Mouse (Mus musculus) forebrain, postnatal 0 days (tissue): ENCODE measurements around the gene Chkb. TPM values are rescaled to one million over a fixed set of nuclear protein-coding genes. Genes with fewer than 3 reads are reported as not detected.
A peak's percentile ranks its signal among the peaks of the same experiment; 100 is the strongest.
"Not testable (repeated sequence)": the region's sequence is repeated elsewhere in the genome, so short reads cannot be mapped to it uniquely, and the experiment has no call there.

Source experiments
- ATAC-seq: fragments of 200-750 bp; cut with Nextera tagmentation; 2 replicates; pipeline ENCODE4 v1.8.0; 2017; ENCODE audit warnings: mild to moderate bottlenecking, moderate library complexity
- DNase-seq: peaks from one replicate; pipeline ENCODE4 v3.0.0-alpha.2; 2015
- H3K27ac ChIP-seq: fragments of 300-500 bp; sonication (generic); 2 replicates; pipeline ENCODE4 v1.5.1; 2014; ENCODE audit warnings: low read depth, mild to moderate bottlenecking, antibody characterized with exemption, low read length, moderate library complexity, mixed read lengths
- H3K27me3 ChIP-seq: fragments of 300-500 bp; sonication (generic); 2 replicates; pipeline ENCODE4 v1.6.1; 2014; ENCODE audit warnings: mild to moderate bottlenecking, low read length, mixed read lengths; ENCODE audit not compliant: insufficient read depth
- H3K36me3 ChIP-seq: fragments of 300-500 bp; sonication (generic); 2 replicates; pipeline ENCODE4 v1.6.1; 2014; ENCODE audit warnings: mild to moderate bottlenecking, moderate library complexity; ENCODE audit not compliant: insufficient read depth
- H3K4me1 ChIP-seq: fragments of 300-500 bp; sonication (generic); 2 replicates; pipeline ENCODE4 v1.6.1; 2014; ENCODE audit warnings: antibody characterized with exemption; ENCODE audit not compliant: insufficient read depth
- H3K4me2 ChIP-seq: fragments of 300-500 bp; sonication (generic); 2 replicates; pipeline ENCODE4 v1.6.1; 2014; ENCODE audit warnings: low read depth, mild to moderate bottlenecking, moderate library complexity
- H3K4me3 ChIP-seq: fragments of 300-500 bp; sonication (generic); 2 replicates; pipeline ENCODE4 v1.5.1; 2014; ENCODE audit warnings: low read depth, low read length, mixed read lengths
- H3K9ac ChIP-seq: fragments of 300-500 bp; sonication (generic); 2 replicates; pipeline ENCODE4 v1.6.1; 2014; ENCODE audit warnings: mild to moderate bottlenecking
- H3K9me3 ChIP-seq: fragments of 300-500 bp; sonication (generic); 2 replicates; pipeline ENCODE4 v1.6.1; 2016; ENCODE audit warnings: low read length
- CTCF ChIP-seq: sonication (generic); IDR thresholded peaks from 2 replicates; pipeline ENCODE4 v1.5.1; 2016; ENCODE audit warnings: antibody characterized with exemption, control low read depth, low read depth
- WGBS: fragments of 180-500 bp; shearing (Covaris S2); extraction: QIAGEN DNeasy Blood & Tissue Kit; methylation state at CpG from one replicate; pipeline ENCODE4 v1.1.7; 2014; 5-methylcytosine and 5-hydroxymethylcytosine counted together
- polyA plus RNA-seq: library from polyadenylated mRNA; unstranded; fragments of >200 nt; fragmentation: Nextera tagmentation; extraction: Ambion mirVana; gene quantifications from 2 replicates; pipeline ENCODE4 v1.2.1, GENCODE M21; 2015
- total RNA-seq: library from RNA; depleted of rRNA; stranded (reverse); fragments of >200 nt; gene quantifications from 2 replicates; pipeline ENCODE4 v1.2.3, GENCODE M21; 2014

Chkb gene
- total and polyA plus RNA-seq, 2 experiments from 2014 or later: 56.9 to 92.4 TPM

DNA sequence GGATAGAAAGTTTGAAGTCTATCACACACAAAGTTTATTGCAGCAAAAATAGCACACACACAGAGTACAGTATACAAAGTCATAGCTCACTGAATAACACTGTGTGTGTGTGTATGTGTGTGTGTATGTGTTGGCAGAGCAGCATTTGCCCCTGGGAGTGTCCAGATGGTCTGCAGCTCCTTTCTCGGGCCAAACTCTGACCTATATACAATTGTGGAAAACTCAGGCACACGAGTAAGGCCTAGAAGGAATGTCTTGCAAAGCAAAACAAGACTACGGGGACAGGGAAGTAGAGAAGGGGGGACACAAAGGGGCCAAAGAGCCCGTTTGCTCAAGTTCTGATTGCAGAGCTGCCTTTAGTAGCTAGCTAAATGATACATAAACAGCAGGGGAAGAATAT, 3.2 kb upstream of the Chkb start:
- WGBS: 81% methylated on average over 4 of the region's 4 CpGs
- no peak overlapping the region for H3K4me2 ChIP-seq
- peaks cover 1% of the 10 kb centered on the region; the same call in 1 of the 2 replicates for H3K36me3 ChIP-seq
- H3K4me1 ChIP-seq: peaks cover 10% of the 10 kb centered on the region; the same call in 1 of the 2 replicates
- no peaks in the 10 kb centered on the region for H3K9me3 ChIP-seq
- TF ChIP-seq CTCF: no peak
- H3K27ac ChIP-seq: no peak overlapping the region
- no peak overlapping the region for H3K9ac ChIP-seq
- DNase-seq: no peak
- ATAC-seq: no peak
- no peaks in the 10 kb centered on the region for H3K27me3 ChIP-seq
- H3K4me3 ChIP-seq: no peak overlapping the region

DNA sequence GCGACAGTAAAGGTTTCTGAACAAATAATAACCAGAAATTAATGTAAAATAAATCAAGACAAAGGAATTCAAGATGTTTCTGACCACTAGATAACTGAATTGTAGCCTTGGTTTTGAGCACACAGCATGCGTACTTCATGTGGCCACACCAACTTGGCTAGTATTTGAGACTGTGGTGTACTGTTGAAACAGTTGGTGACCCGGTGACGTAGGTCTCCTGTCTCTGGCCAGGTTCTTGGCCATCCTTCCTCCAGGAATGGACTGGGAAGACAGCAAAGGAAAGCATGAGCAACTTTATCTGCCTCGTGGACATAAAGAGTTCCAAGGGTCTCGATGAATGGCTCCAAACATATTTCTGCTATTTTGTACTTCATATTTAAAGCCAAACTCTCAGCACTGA, 2.1 kb upstream of the Chkb start:
- 97% methylated on average over 6 of the region's 6 CpGs for WGBS
- Histone ChIP-seq H3K9ac (no peak overlapping the region), H3K4me3 (no peak overlapping the region)

DNA sequence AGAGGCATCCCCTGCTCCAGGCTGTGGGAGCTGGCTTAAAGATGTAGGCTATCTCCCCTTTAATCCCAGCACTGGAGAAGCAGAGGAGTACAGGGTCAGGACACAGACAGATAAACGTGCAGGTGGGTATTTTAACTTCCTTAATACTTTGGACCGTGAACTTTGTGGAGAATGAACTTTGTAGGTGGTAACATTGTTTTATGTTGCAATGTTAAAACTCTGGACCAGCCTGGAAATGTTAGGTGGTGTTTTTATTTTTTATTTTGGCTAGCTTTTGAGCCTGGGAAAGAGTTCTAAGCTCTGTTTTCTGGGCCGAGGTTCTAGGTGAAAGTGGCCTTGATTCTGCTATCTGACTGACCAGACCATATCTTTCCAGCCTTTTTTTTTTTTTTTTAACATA, 1.6 kb upstream of the Chkb start:
- H3K36me3 ChIP-seq: peaks cover 17% of the 10 kb centered on the region
- no peak overlapping the region for H3K9ac ChIP-seq
- ATAC-seq: no peak
- H3K9me3 ChIP-seq: no peaks in the 10 kb centered on the region
- H3K4me2 ChIP-seq: no peak overlapping the region
- WGBS: 90% methylated on average over 3 of the region's 3 CpGs
- no peaks in the 10 kb centered on the region for H3K27me3 ChIP-seq
- peaks cover 10% of the 10 kb centered on the region; the same call in 1 of the 2 replicates for H3K4me1 ChIP-seq
- no peak overlapping the region for H3K4me3 ChIP-seq
- no peak for DNase-seq
- no peak for TF ChIP-seq CTCF
- no peak overlapping the region for H3K27ac ChIP-seq

More for the DNA sequence above, 2.1 kb upstream of the Chkb start:
- H3K4me2 ChIP-seq: no peak overlapping the region
- TF ChIP-seq CTCF: no peak
- no peaks in the 10 kb centered on the region for H3K27me3 ChIP-seq
- peaks cover 10% of the 10 kb centered on the region; the same call in 1 of the 2 replicates for H3K4me1 ChIP-seq
- DNase-seq (no peak), ATAC-seq (no peak)
- H3K36me3 ChIP-seq: peaks cover 12% of the 10 kb centered on the region
- H3K27ac ChIP-seq: no peak overlapping the region
- no peaks in the 10 kb centered on the region for H3K9me3 ChIP-seq

DNA sequence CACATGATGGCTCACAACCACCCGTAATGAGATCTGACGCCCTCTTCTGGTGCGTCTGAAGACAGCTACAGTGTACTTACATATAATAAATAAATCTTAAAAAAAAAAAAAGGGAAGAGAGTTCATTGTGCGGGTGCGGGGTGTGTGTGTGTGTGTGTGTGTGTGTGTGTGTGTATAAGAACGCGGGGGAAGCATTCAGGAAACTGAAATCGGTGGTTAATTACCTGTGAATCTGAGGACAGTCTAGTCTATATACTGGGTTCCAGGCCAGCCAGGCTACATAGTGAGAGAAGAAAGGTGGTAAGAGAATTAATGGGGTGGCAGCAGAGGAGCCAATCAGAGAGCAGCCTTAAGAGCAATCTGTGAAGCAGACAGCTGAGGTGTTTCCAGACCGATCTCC, 1.1 kb upstream of the Chkb start:
- DNase-seq, H3K27ac ChIP-seq, H3K4me1 ChIP-seq, H3K4me3 ChIP-seq, ATAC-seq, H3K9me3 ChIP-seq, H3K9ac ChIP-seq, H3K4me2 ChIP-seq, H3K27me3 ChIP-seq: not testable (repeated sequence)
- 93% methylated on average over 6 of the region's 9 CpGs for WGBS
- peaks cover 22% of the 10 kb centered on the region for H3K36me3 ChIP-seq

DNA sequence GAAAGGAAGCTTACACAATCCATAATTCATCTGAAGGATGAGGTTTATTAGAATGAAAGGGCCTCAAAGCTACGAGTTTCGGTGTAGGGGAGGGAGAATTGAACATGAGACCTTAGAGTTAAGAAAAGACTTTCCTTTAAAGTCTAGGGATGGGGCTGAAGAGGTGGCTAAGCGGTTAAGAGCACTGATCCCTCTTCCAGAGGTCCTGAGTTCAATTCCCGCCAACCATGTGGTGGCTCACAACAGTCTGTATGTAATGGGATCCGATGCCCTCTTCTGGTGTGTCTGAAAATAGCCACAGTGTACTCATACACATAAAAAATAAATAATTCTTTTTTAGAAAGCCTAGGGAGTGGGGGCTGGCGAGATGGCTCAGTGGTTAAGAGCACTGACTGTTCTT, 633 bp upstream of the Chkb start:
- Histone ChIP-seq H3K36me3 (peaks cover 23% of the 10 kb centered on the region), H3K9ac (peak overlapping the region; percentile 74), H3K9me3 (no peaks in the 10 kb centered on the region), H3K4me3 (peak overlapping the region; percentile 65), H3K4me2 (peak overlapping the region; percentile 95), H3K4me1 (peaks cover 10% of the 10 kb centered on the region; the same call in 1 of the 2 replicates), H3K27me3 (no peaks in the 10 kb centered on the region), H3K27ac (peak overlapping the region; percentile 89)
- TF ChIP-seq CTCF: peak; percentile 41
- DNase-seq (no peak), ATAC-seq (no peak)
- WGBS: 47% methylated on average over 6 of the region's 6 CpGs

DNA sequence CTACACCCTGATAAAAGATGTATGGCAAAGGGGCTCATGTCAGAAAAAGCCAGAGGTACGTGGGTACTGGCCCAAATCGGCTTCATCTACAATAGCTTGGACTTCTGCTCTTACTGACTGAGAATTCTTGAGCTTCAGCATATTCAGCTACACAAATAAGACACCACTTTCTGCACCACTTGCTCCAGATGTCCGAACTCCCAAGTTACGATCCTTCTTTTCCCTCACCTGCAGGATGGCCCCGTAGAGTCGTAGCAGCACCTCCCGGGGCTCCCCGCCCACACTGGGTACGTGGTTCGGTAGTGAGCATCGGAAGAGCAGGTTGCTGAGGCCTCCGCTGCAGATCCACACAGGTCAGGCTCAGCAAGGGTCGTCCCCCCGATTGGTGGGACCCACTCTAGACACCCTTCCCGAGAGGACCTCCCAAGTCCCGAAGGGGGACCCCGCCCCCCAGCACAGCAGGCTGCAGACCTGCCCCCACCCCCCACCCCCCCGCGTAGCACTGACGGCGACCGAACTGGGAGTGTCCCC, 822 bp downstream of the Chkb start:
- Histone ChIP-seq H3K27me3 (no peaks in the 10 kb centered on the region), H3K4me3 (peak overlapping the region; percentile 65), H3K9ac (peak overlapping the region; percentile 74), H3K36me3 (peaks cover 23% of the 10 kb centered on the region), H3K9me3 (no peaks in the 10 kb centered on the region), H3K4me2 (peak overlapping the region; percentile 95), H3K4me1 (peaks cover 10% of the 10 kb centered on the region; the same call in 1 of the 2 replicates), H3K27ac (peak overlapping the region; percentile 42; the same call in 1 of the 2 replicates)
- WGBS: 4% methylated on average over 22 of the region's 22 CpGs
- no peak for TF ChIP-seq CTCF
- DNase-seq (peak; percentile 35), ATAC-seq (peak; percentile 15)

DNA sequence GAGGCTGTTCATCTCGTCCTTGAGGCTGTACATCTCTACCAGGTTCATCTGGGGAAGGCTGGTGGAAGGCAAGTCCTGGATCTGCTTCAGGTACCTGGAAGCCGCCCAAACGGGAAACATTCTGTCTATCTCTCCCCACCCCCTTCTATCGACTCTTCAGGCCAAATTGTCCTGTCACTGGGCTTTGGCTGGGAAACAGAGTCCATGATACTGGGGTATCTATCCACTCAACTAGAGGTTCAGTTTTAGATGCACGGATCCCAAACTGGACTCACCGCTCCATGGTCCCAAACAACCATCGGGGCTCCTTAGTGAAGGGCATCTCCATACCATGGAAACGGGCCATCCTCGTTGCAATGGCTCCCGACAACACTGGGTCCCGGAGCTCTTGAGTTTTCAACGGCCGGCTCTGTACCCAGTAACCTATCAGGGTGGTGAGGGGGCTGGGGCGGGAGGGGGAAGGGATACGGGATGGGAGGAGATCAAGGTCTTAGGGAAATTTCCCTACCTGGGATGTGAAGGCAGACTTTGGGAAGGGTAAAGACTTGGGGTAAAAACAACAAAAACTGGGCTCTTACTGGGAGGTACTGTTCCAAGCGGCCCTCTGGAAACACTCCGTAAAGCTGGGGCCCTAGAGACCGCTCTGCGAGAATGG, 1.4 kb downstream of the Chkb start:
- no peak for TF ChIP-seq CTCF
- H3K4me1 ChIP-seq: peaks cover 10% of the 10 kb centered on the region; the same call in 1 of the 2 replicates
- WGBS: 83% methylated on average over 19 of the region's 19 CpGs
- H3K9ac ChIP-seq: 0 out of 2 replicates have a peak overlapping the region, but pooled peaks have one; percentile 74
- H3K9me3 ChIP-seq: no peaks in the 10 kb centered on the region
- H3K27ac ChIP-seq: no peak overlapping the region
- H3K27me3 ChIP-seq: no peaks in the 10 kb centered on the region
- H3K4me2 ChIP-seq: peak overlapping the region; percentile 95
- H3K36me3 ChIP-seq: peaks cover 23% of the 10 kb centered on the region
- ATAC-seq: no peak
- no peak for DNase-seq
- H3K4me3 ChIP-seq: peak overlapping the region; percentile 65
